Mouse (Mus musculus) urinary bladder, postnatal 10 days (tissue): ENCODE measurements around the gene Mup3.
"Not testable (repeated sequence)": the region's sequence is repeated elsewhere in the genome, so short reads cannot be mapped to it uniquely, and the experiment has no call there.

ENCODE experiments used
- DNase-seq: peaks from one replicate; pipeline ENCODE4 v3.0.0; 2022; ENCODE audit warnings: low spot score

The Mup3 gene

DNA sequence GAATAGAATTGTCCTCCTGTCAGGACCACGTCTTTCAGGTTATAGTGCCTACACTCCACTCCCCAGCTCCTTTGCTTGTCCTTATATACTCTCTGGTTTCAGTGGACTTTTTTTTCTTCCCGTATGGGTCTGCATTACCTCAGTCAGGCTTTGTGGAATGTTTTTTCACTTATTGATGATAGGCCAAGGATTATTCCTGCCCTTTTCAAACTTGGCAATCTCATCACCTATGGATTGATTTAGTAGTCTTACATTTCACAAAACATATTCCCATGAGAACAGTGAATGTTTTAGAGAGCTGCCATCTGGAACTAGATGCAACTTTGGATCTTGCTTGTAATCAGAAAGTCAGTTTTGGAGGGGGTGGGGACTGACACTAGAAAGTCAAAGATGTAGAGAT lies at the start of gene Mup3:
Gene Mup3, minus strand, starts transcription at position 102 of the 400 bp plus-strand sequence.
- DNase-seq = no peak

DNA sequence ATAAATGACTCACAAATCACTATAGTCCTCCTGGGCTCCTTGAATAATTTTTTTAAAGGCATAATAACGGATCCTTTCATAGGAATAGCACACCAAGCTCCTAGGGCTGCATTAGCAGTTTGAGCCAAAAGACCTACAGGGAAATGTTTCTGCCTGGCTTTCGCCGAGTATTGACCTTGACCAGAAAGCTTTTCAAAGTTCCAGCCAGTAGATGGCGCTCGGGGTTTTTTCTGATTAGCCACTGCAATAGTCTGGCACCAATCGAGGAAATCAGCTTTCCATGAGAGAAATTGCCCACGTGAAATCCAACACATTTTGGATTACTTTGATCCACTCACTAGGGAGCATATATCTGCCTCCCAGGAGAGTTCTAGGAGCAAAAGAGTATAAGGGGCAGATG lies 46.6 kb upstream of the Mup3 start:
- DNase-seq = no peak

DNA sequence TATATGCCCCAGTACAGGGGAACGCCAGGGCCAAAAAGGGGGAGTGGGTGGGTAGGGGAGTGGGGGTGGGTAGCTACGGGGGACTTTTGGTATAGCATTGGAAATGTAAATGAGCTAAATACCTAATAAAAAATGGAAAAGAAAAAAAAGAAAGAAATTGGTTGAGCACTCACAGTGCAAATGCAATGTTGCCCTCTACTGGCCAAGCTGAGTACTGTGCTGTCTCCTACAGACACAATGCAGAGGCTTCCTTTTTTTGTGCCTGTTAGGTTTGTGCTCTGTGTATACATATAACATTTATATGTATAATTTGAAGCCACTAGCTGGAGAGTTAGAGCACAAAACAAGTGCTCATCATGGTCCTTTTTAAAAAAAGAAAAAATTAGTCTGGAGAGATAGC lies 16.2 kb upstream of the Mup3 start:
- DNase-seq = not testable (repeated sequence)

- DNase-seq = no peak
Measured at GRCm38 (mm10) chr4:62087953-62088352, 811 bp upstream of the Mup3 start.

DNA sequence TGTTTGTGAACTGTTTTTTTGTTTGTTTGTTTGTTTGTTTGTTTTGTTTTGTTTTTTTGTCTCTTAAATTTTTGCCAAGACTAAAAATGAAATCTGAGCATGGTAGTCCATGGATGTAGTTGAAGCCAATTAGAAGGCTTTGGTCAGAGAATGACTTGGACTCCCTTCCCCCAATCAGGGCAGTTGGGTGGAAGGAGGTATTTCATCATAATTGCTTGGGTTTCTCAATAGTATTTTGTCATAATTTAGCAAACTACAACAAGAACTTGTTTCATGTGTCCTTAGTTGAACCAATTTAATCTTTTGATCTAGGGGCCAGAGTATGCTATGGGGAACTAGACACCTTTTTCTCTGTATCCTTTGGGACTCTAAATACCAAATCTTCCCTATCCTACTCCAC lies 4.4 kb downstream of the Mup3 start:
- no peak for DNase-seq

DNA sequence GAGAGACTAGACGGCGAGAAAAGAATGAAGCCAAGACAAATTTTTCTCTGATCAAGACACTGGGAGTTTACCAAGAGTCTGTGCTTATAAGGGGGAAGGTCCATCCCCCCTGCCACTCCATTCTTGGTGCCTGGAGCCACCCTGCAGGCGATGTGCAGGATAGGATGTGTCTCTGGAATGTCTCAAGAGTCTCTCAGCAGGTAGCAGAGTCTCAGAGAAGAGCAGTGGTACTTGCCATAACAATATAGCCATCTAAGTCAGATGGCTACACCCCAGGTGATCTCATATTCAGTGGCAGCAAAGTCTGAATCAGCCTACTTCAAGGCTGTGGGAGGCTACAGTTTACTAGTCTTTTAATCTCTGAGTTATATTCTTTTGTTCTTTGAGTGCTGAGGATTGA lies 12.0 kb downstream of the Mup3 start:
- DNase-seq = no peak

DNA sequence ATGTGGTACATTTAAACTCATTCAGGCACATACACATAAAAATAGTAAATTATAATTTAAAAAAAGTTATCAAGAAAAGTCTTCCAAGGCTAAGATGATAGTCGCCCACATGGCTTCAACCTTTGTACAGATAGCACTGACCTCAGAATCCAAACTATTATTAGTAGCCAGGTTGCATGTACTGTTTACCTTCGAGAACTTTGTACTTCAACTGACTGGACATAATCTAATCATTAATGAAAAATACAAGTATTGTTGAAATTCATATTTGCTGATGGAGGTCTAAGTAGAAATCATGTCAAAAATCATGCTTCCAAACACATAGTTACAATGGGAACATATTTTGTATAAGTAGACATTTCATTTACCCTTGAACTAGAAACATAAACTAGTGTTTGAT lies 32.4 kb downstream of the Mup3 start:
- DNase-seq = not testable (repeated sequence)

- DNase-seq = not testable (repeated sequence)
Measured at GRCm38 (mm10) chr4:62054058-62054457, 33.1 kb downstream of the Mup3 start, which contains the start of gene Mup20. Gene Mup20, minus strand, starts transcription at chr4:62054158.
